Mouse (Mus musculus) cerebral cortex, adult 2 months (tissue): ENCODE measurements around the gene Ankrd13b.

Source experiments
- WGBS: fragments of 180-500 bp; shearing (Covaris S2); methylation state at CpG from one replicate; pipeline ENCODE4 v1.1.7; 2018; 5-methylcytosine and 5-hydroxymethylcytosine counted together

The Ankrd13b gene

GRCm38 (mm10) chr11:77508068-77509021 is 18.9 kb upstream of the Ankrd13b start:
- 23% methylated on average over 49 of the region's 49 CpGs for WGBS

GRCm38 (mm10) chr11:77507426-77507825 is 17.9 kb upstream of the Ankrd13b start:
- 65% methylated on average over 4 of the region's 4 CpGs for WGBS

GRCm38 (mm10) chr11:77506941-77507340 is 17.5 kb upstream of the Ankrd13b start:
- 81% methylated on average over 6 of the region's 6 CpGs for WGBS

- 82% methylated on average over 14 of the region's 14 CpGs for WGBS
These were observed 16.8 kb upstream of the Ankrd13b start for GRCm38 (mm10) chr11:77506273-77506672.

- 91% methylated on average over 22 of the region's 22 CpGs for whole genome bisulfite sequencing
These were observed 16.0 kb upstream of the Ankrd13b start for GRCm38 (mm10) chr11:77505291-77505980.

- WGBS = 92% methylated on average over 19 of the region's 19 CpGs
These were observed 14.9 kb upstream of the Ankrd13b start for GRCm38 (mm10) chr11:77504377-77504776.

- WGBS = 35% methylated on average over 3 of the region's 3 CpGs
These were observed 14.0 kb upstream of the Ankrd13b start for GRCm38 (mm10) chr11:77503511-77503910.

GRCm38 (mm10) chr11:77502481-77502880 is 13.0 kb upstream of the Ankrd13b start:
- WGBS = 69% methylated on average over 6 of the region's 6 CpGs

GRCm38 (mm10) chr11:77501971-77502370 is 12.5 kb upstream of the Ankrd13b start:
- WGBS = 88% methylated on average over 4 of the region's 4 CpGs

- 15% methylated on average over 5 of the region's 5 CpGs for WGBS
These were observed 11.9 kb upstream of the Ankrd13b start for GRCm38 (mm10) chr11:77501392-77501791.

- 46% methylated on average over 17 of the region's 17 CpGs for WGBS
These were observed 11.2 kb upstream of the Ankrd13b start for GRCm38 (mm10) chr11:77500361-77501325.

GRCm38 (mm10) chr11:77499354-77499753 is 9.9 kb upstream of the Ankrd13b start:
- 57% methylated on average over 7 of the region's 7 CpGs for WGBS

- 62% methylated on average over 12 of the region's 12 CpGs for WGBS
These were observed 9.0 kb upstream of the Ankrd13b start for GRCm38 (mm10) chr11:77498261-77499139.

GRCm38 (mm10) chr11:77497851-77498250 is 8.4 kb upstream of the Ankrd13b start:
- 42% methylated on average over 4 of the region's 4 CpGs for WGBS

GRCm38 (mm10) chr11:77497341-77497756 is 7.9 kb upstream of the Ankrd13b start:
- 61% methylated on average over 6 of the region's 6 CpGs for WGBS

- WGBS = 53% methylated on average over 6 of the region's 6 CpGs
These were observed 5.3 kb upstream of the Ankrd13b start for GRCm38 (mm10) chr11:77494782-77495181.

- WGBS = 14% methylated on average over 4 of the region's 4 CpGs
These were observed 4.8 kb upstream of the Ankrd13b start for GRCm38 (mm10) chr11:77494344-77494676.

- WGBS = 2% methylated on average over 72 of the region's 74 CpGs
These were observed 4.2 kb upstream of the Ankrd13b start, which contains the start of gene Git1 for GRCm38 (mm10) chr11:77493512-77494343. Git1 (plus strand) TSS chr11:77493562.

- under 1% methylated on average over 31 of the region's 32 CpGs for WGBS
These were observed 3.4 kb upstream of the Ankrd13b start for GRCm38 (mm10) chr11:77492911-77493332.
